Mouse (Mus musculus): Measurements from ENCODE around the gene Pcyt2. TPM values are rescaled to one million over a fixed set of nuclear protein-coding genes. Genes with fewer than 3 reads are reported as not detected.

Gene Pcyt2
- polyA plus RNA-seq, 1 experiment from 2014 or later = 173 TPM

- WGBS = 96% methylated on average over 13 of the region's 13 CpGs
- Histone ChIP-seq H3K4me3 (replicated peaks; ENCODE audit: low read length) (no peak overlapping the region), H3K36me3 (replicated peaks; ENCODE audit: control insufficient read depth, insufficient read depth) (peaks cover 76% of the 10 kb centered on the region)
These were observed 56.6 kb downstream of the Pcyt2 start for GRCm38 (mm10) chr11:120560952-120561728.

More at GRCm38 (mm10) chr11:120560952-120561728, 56.6 kb downstream of the Pcyt2 start:
- Histone ChIP-seq H3K4me2 (replicated peaks) (no peak overlapping the region), H3K27me3 (ENCODE audit: control insufficient read depth, insufficient read depth, low read length) (no peaks in the 10 kb centered on the region), H3K4me1 (replicated peaks; ENCODE audit: control insufficient read depth, insufficient read depth, low read length) (no peaks in the 10 kb centered on the region), H3K9me3 (ENCODE audit: control insufficient read depth, low read length) (no peaks in the 10 kb centered on the region; the same call in 1 of the 2 replicates), H3K9ac (no peak overlapping the region), H3K27ac (no peak overlapping the region)
- ATAC-seq (ENCODE audit: low FRiP score) = no peak
- no peak for DNase-seq (ENCODE audit: low spot score)

Small RNA genes within 50 kb of the gene (microRNA-seq; reads per million reads assigned to microRNA genes)
- 0.81 reads per million for gene Mir6936

Other genes with a start within 250 kb of the Pcyt2 start
- 85.6 and 90.1 TPM in 2 replicates for gene Faap100, start 239.2 kb downstream of the Pcyt2 start, polyA plus RNA-seq (2014; fragmentation: Nextera tagmentation; extraction: Ambion mirVana)
- gene Nploc4, start 180.2 kb downstream of the Pcyt2 start, polyA plus RNA-seq (2014; fragmentation: Nextera tagmentation; extraction: Ambion mirVana) = 37.4 and 39.3 TPM in 2 replicates
- gene Tspan10, start 175.3 kb downstream of the Pcyt2 start, polyA plus RNA-seq (2014; fragmentation: Nextera tagmentation; extraction: Ambion mirVana) = not detected in 2 replicates
- 0.40 TPM in 2 replicates for gene Pde6g, start 164.4 kb downstream of the Pcyt2 start, polyA plus RNA-seq (2014; fragmentation: Nextera tagmentation; extraction: Ambion mirVana)
- 11.4 and 12.4 TPM in 2 replicates for gene Oxld1, start 159.9 kb downstream of the Pcyt2 start, polyA plus RNA-seq (2014; fragmentation: Nextera tagmentation; extraction: Ambion mirVana)
- gene Ccdc137, start 159.8 kb downstream of the Pcyt2 start, polyA plus RNA-seq (2014; fragmentation: Nextera tagmentation; extraction: Ambion mirVana) = 19.9 and 20.8 TPM in 2 replicates
- gene Arl16, start 150.3 kb downstream of the Pcyt2 start, polyA plus RNA-seq (2014; fragmentation: Nextera tagmentation; extraction: Ambion mirVana) = 56.1 and 56.3 TPM in 2 replicates
- 131 and 132 TPM in 2 replicates for gene Mrpl12, start 133.3 kb downstream of the Pcyt2 start, polyA plus RNA-seq (2014; fragmentation: Nextera tagmentation; extraction: Ambion mirVana)
- gene Slc25a10, start 126.1 kb downstream of the Pcyt2 start, polyA plus RNA-seq (2014; fragmentation: Nextera tagmentation; extraction: Ambion mirVana) = 28.5 and 29.8 TPM in 2 replicates
- 0.27 and 0.32 TPM in 2 replicates for gene Gcgr, start 87.2 kb downstream of the Pcyt2 start, polyA plus RNA-seq (2014; fragmentation: Nextera tagmentation; extraction: Ambion mirVana)
- gene Mcrip1, start 68.2 kb downstream of the Pcyt2 start, polyA plus RNA-seq (2014; fragmentation: Nextera tagmentation; extraction: Ambion mirVana) = 248 and 261 TPM in 2 replicates
- 0.29 TPM in 1 of 2 replicates, not detected in the other for gene Ppp1r27, start 66.8 kb downstream of the Pcyt2 start, polyA plus RNA-seq (2014; fragmentation: Nextera tagmentation; extraction: Ambion mirVana)
- 295 and 326 TPM in 2 replicates for gene P4hb, start 44.7 kb downstream of the Pcyt2 start, polyA plus RNA-seq (2014; fragmentation: Nextera tagmentation; extraction: Ambion mirVana)
- 435 and 490 TPM in 2 replicates for gene Arhgdia, start 36.3 kb downstream of the Pcyt2 start, polyA plus RNA-seq (2014; fragmentation: Nextera tagmentation; extraction: Ambion mirVana)
- gene Alyref, start 19.6 kb downstream of the Pcyt2 start, polyA plus RNA-seq (2014; fragmentation: Nextera tagmentation; extraction: Ambion mirVana) = 237 and 252 TPM in 2 replicates
- gene Anapc11, start 19.5 kb downstream of the Pcyt2 start, polyA plus RNA-seq (2014; fragmentation: Nextera tagmentation; extraction: Ambion mirVana) = 227 and 229 TPM in 2 replicates
- 0.83 and 1.5 TPM in 2 replicates for gene Npb, start 9.5 kb downstream of the Pcyt2 start, polyA plus RNA-seq (2014; fragmentation: Nextera tagmentation; extraction: Ambion mirVana)
- gene Sirt7, start 7.3 kb upstream of the Pcyt2 start, polyA plus RNA-seq (2014; fragmentation: Nextera tagmentation; extraction: Ambion mirVana) = 35.5 and 37.0 TPM in 2 replicates
- gene Mafg, start 15.7 kb upstream of the Pcyt2 start, polyA plus RNA-seq (2014; fragmentation: Nextera tagmentation; extraction: Ambion mirVana) = 35.4 and 37.8 TPM in 2 replicates
- 16.8 and 17.9 TPM in 2 replicates for gene Pycr1, start 25.8 kb upstream of the Pcyt2 start, polyA plus RNA-seq (2014; fragmentation: Nextera tagmentation; extraction: Ambion mirVana)
- 1.1 and 1.4 TPM in 2 replicates for gene Myadml2, start 30.2 kb upstream of the Pcyt2 start, polyA plus RNA-seq (2014; fragmentation: Nextera tagmentation; extraction: Ambion mirVana)
- gene Notum, start 43.2 kb upstream of the Pcyt2 start, polyA plus RNA-seq (2014; fragmentation: Nextera tagmentation; extraction: Ambion mirVana) = 2.2 and 3.5 TPM in 2 replicates
- gene Aspscr1, start 55.0 kb upstream of the Pcyt2 start, polyA plus RNA-seq (2014; fragmentation: Nextera tagmentation; extraction: Ambion mirVana) = 123 and 136 TPM in 2 replicates
- gene Cenpx, start 95.8 kb upstream of the Pcyt2 start, polyA plus RNA-seq (2014; fragmentation: Nextera tagmentation; extraction: Ambion mirVana) = 95.7 and 106 TPM in 2 replicates
- gene Lrrc45, start 96.0 kb upstream of the Pcyt2 start, polyA plus RNA-seq (2014; fragmentation: Nextera tagmentation; extraction: Ambion mirVana) = 52.7 and 56.5 TPM in 2 replicates
- 124 and 134 TPM in 2 replicates for gene Rac3, start 103.5 kb upstream of the Pcyt2 start, polyA plus RNA-seq (2014; fragmentation: Nextera tagmentation; extraction: Ambion mirVana)
- gene Dcxr, start 109.3 kb upstream of the Pcyt2 start, polyA plus RNA-seq (2014; fragmentation: Nextera tagmentation; extraction: Ambion mirVana) = 9.0 and 13.7 TPM in 2 replicates
- 0.64 and 0.90 TPM in 2 replicates for gene Cbr2, start 114.2 kb upstream of the Pcyt2 start, polyA plus RNA-seq (2014; fragmentation: Nextera tagmentation; extraction: Ambion mirVana)
- 1.8 and 2.2 TPM in 2 replicates for gene Hmga1b, start 144.9 kb upstream of the Pcyt2 start, polyA plus RNA-seq (2014; fragmentation: Nextera tagmentation; extraction: Ambion mirVana)
- gene Rfng, start 166.3 kb upstream of the Pcyt2 start, polyA plus RNA-seq (2014; fragmentation: Nextera tagmentation; extraction: Ambion mirVana) = 86.1 and 87.0 TPM in 2 replicates
- gene Gps1, start 166.3 kb upstream of the Pcyt2 start, polyA plus RNA-seq (2014; fragmentation: Nextera tagmentation; extraction: Ambion mirVana) = 288 and 307 TPM in 2 replicates
- gene Dus1l, start 178.5 kb upstream of the Pcyt2 start, polyA plus RNA-seq (2014; fragmentation: Nextera tagmentation; extraction: Ambion mirVana) = 43.8 and 43.9 TPM in 2 replicates
- gene Fasn, start 206.6 kb upstream of the Pcyt2 start, polyA plus RNA-seq (2014; fragmentation: Nextera tagmentation; extraction: Ambion mirVana) = 119 and 135 TPM in 2 replicates

Measured in hindbrain, embryonic 14.5 days (tissue).